Mouse (Mus musculus) MEL (cell line): ENCODE measurements around the gene Drosha. TPM values are rescaled to one million over a fixed set of nuclear protein-coding genes. Genes with fewer than 3 reads are reported as not detected.
A peak's percentile ranks its signal among the peaks of the same experiment; 100 is the strongest.

Experiments
- DNase-seq: peaks from one replicate; pipeline ENCODE4 v3.0.0; 2011; ENCODE audit warnings: low read depth, low spot score
- H3K27ac ChIP-seq: 2 replicates; pipeline ENCODE4 v1.5.1; 2012; ENCODE audit warnings: low read depth, mild to moderate bottlenecking, control low read depth, low read length, moderate library complexity; ENCODE audit not compliant: control insufficient read depth
- H3K27me3 ChIP-seq, 2 experiments: fragments of 150-350 bp in 1 of 2; sonication (generic) in 1 of 2; 2 replicates each; pipeline ENCODE4 v1.6.1; 2012; ENCODE audit warnings: low read length in 2 of 2, mild to moderate bottlenecking in 2 of 2, improper control_type of control experiment in 1 of 2, moderate library complexity in 1 of 2; ENCODE audit not compliant: insufficient read depth in 2 of 2, control insufficient read depth in 1 of 2
- H3K36me3 ChIP-seq, 2 experiments: 2 replicates each; pipeline ENCODE4 v1.6.1; 2012 to 2014; ENCODE audit warnings: low read length in 2 of 2, improper control_type of control experiment in 1 of 2, inconsistent platforms in 1 of 2, mild to moderate bottlenecking in 1 of 2; ENCODE audit not compliant: insufficient read depth in 2 of 2, control insufficient read depth in 1 of 2
- H3K4me1 ChIP-seq, 2 experiments: fragments of 150-350 bp in 1 of 2; sonication (generic) in 1 of 2; 2 replicates each; pipeline ENCODE4 v1.6.1; 2012; ENCODE audit warnings: low read length in 2 of 2, improper control_type of control experiment in 1 of 2, mild to moderate bottlenecking in 1 of 2; ENCODE audit not compliant: insufficient read depth in 2 of 2, control insufficient read depth in 1 of 2
- H3K4me3 ChIP-seq, 2 experiments: fragments of 150-350 bp in 1 of 2; sonication (generic) in 1 of 2; 2 replicates each; pipeline ENCODE4 v1.5.1; 2012; ENCODE audit warnings: low read depth in 2 of 2, low read length in 2 of 2, mild to moderate bottlenecking in 2 of 2, moderate library complexity in 2 of 2, control low read depth in 1 of 2, improper control_type of control experiment in 1 of 2; ENCODE audit not compliant: control insufficient read depth in 1 of 2, insufficient read depth in 1 of 2
- H3K79me2 ChIP-seq: 2 replicates; pipeline ENCODE4 v1.6.1; 2012; ENCODE audit warnings: mild to moderate bottlenecking, low read length, moderate library complexity; ENCODE audit not compliant: control insufficient read depth, poor library complexity, insufficient read depth
- H3K9ac ChIP-seq: 2 replicates; pipeline ENCODE4 v1.6.1; 2012; ENCODE audit warnings: low read depth, mild to moderate bottlenecking, control low read depth, low read length, moderate library complexity; ENCODE audit not compliant: control insufficient read depth, poor library complexity, severe bottlenecking
- H3K9me3 ChIP-seq: fragments of 150-350 bp; sonication (generic); replicated peaks from 2 replicates; pipeline ENCODE4 v1.6.1; 2012; ENCODE audit warnings: mild to moderate bottlenecking, low read length, improper control_type of control experiment, moderate library complexity; ENCODE audit not compliant: insufficient read depth
- E2F4 ChIP-seq: IDR thresholded peaks from 2 replicates; pipeline ENCODE4 v1.6.1; 2011; ENCODE audit warnings: low read depth, low read length, improper control_type of control experiment, borderline replicate concordance
- EP300 ChIP-seq, 2 experiments: IDR thresholded peaks; 2 replicates each; pipeline ENCODE4 v1.6.1; 2011; ENCODE audit warnings: improper control_type of control experiment in 2 of 2, low read length in 2 of 2, low read depth in 1 of 2, mild to moderate bottlenecking in 1 of 2
- ETS1 ChIP-seq: IDR thresholded peaks from 2 replicates; pipeline ENCODE4 v1.6.1; 2012; ENCODE audit warnings: low read depth, mild to moderate bottlenecking, inconsistent platforms, low read length, improper control_type of control experiment, moderate library complexity
- JUND ChIP-seq: IDR thresholded peaks from 2 replicates; pipeline ENCODE4 v1.6.1; 2011; ENCODE audit warnings: low read depth, mild to moderate bottlenecking, improper control_type of control experiment, low read length
- KAT2A ChIP-seq: conservative IDR thresholded peaks from 2 replicates; pipeline ENCODE4 v1.6.1; 2012; ENCODE audit warnings: low read depth, low read length, improper control_type of control experiment, inconsistent platforms
- MAFK ChIP-seq: IDR thresholded peaks from 2 replicates; pipeline ENCODE4 v1.6.1; 2011; ENCODE audit warnings: low read depth, mild to moderate bottlenecking, low read length, improper control_type of control experiment, borderline replicate concordance
- MAX ChIP-seq: IDR thresholded peaks from 2 replicates; pipeline ENCODE4 v1.6.1; 2011; ENCODE audit warnings: low read length, improper control_type of control experiment
- MAZ ChIP-seq: IDR thresholded peaks from 2 replicates; pipeline ENCODE4 v1.6.1; 2012; ENCODE audit warnings: low read depth, mild to moderate bottlenecking, inconsistent platforms, low read length, improper control_type of control experiment
- MEF2A ChIP-seq: IDR thresholded peaks from 2 replicates; pipeline ENCODE4 v1.6.1; 2014; ENCODE audit warnings: low read depth, mild to moderate bottlenecking, inconsistent platforms, low read length, improper control_type of control experiment; ENCODE audit not compliant: poor library complexity, insufficient replicate concordance, severe bottlenecking; ENCODE audit errors: extremely low read depth
- MYC ChIP-seq: IDR thresholded peaks from 2 replicates; pipeline ENCODE4 v1.6.1; 2011; ENCODE audit warnings: low read depth, mild to moderate bottlenecking, low read length, improper control_type of control experiment, moderate library complexity
- NELFE ChIP-seq: IDR thresholded peaks from 2 replicates; pipeline ENCODE4 v1.6.1; 2011; ENCODE audit warnings: low read depth, low read length, improper control_type of control experiment
- POLR2AphosphoS5 ChIP-seq: IDR thresholded peaks from 2 replicates; pipeline ENCODE4 v1.6.1; 2012; ENCODE audit warnings: low read depth, borderline replicate concordance, mild to moderate bottlenecking, inconsistent platforms, low read length, moderate library complexity, mixed read lengths
- RCOR1 ChIP-seq: IDR thresholded peaks from 2 replicates; pipeline ENCODE4 v1.6.1; 2012; ENCODE audit warnings: low read depth, mild to moderate bottlenecking, inconsistent platforms, low read length, improper control_type of control experiment
- SIN3A ChIP-seq: IDR thresholded peaks from 2 replicates; pipeline ENCODE4 v1.6.1; 2012; ENCODE audit warnings: low read length, improper control_type of control experiment, inconsistent platforms
- SMC3 ChIP-seq: IDR thresholded peaks from 2 replicates; pipeline ENCODE4 v1.6.1; 2011; ENCODE audit warnings: low read depth, low read length, improper control_type of control experiment
- TAL1 ChIP-seq: IDR thresholded peaks from 2 replicates; pipeline ENCODE4 v1.6.1; 2012; ENCODE audit warnings: mild to moderate bottlenecking, inconsistent platforms, low read length, moderate library complexity, mixed read lengths
- TCF12 ChIP-seq: IDR thresholded peaks from 2 replicates; pipeline ENCODE4 v1.6.1; 2014; ENCODE audit warnings: low read depth, mild to moderate bottlenecking, inconsistent platforms, low read length, improper control_type of control experiment, moderate library complexity
- UBTF ChIP-seq: IDR thresholded peaks from 2 replicates; pipeline ENCODE4 v1.6.1; 2012; ENCODE audit warnings: low read depth, mild to moderate bottlenecking, inconsistent platforms, low read length, improper control_type of control experiment, moderate library complexity, borderline replicate concordance; ENCODE audit not compliant: insufficient read depth
- ZC3H11A ChIP-seq: IDR thresholded peaks from 2 replicates; pipeline ENCODE4 v1.6.1; 2012; ENCODE audit warnings: low read depth, mild to moderate bottlenecking, inconsistent platforms, low read length, improper control_type of control experiment
- ZKSCAN1 ChIP-seq: IDR thresholded peaks from 2 replicates; pipeline ENCODE4 v1.6.1; 2012; ENCODE audit warnings: low read depth, mild to moderate bottlenecking, inconsistent platforms, low read length, improper control_type of control experiment, moderate library complexity
- polyA plus RNA-seq, 2 experiments: library from polyadenylated mRNA; stranded (reverse) in 1 of 2; unstranded in 1 of 2; fragments of >175 nt in 1 of 2; fragments of >200 nt in 1 of 2; gene quantifications; 2 replicates each; pipeline versions ENCODE4 v1.2.1 to v1.2.4; 2012; ENCODE audit warnings: low replicate concordance in 2 of 2, low read depth in 1 of 2; ENCODE audit not compliant: insufficient read length in 2 of 2, insufficient read depth in 1 of 2, missing spikeins in 1 of 2
- total RNA-seq: library from RNA; depleted of rRNA; stranded (reverse); fragments of 300-350 nt; gene quantifications from 2 replicates; pipeline ENCODE4 v1.2.3, GENCODE M21; 2012

Drosha gene
- total and polyA plus RNA-seq, 3 experiments: 43.3 to 482 (median 96.9) TPM

DNA sequence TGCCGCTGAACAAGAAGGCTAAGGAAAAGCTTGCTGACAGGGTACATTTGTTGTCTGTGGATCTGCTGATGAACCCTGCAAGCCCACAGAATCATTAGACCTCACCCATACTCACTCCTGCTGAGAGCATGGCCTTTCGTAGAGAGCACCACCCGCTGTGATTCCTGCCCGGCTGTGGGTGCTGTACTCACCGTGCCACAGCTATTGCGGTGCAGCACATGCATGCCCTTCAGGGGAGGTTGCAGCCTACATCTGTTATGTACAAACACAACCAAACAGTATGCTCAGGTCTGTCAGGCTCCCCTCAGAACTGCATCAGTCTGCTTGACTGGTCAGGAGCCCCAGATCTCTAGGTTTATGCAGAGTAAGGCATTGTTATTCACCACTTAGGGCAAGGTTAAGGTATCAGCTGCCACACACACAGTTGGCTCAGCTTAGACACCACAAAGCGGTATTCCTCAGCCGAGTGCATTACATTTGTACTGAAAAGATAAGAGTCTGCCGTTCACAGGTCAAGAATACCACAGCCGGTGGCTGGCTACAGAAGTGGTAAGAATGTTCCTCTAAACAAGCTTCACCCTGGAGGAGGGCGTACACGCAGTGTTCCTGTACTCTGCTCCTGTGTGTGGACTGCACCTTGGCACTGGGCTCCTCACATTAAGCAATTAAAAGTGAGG lies 33.4 kb downstream of the Drosha start (continued):
- TF ChIP-seq UBTF (no peak), MAX (peak; percentile 40; the same call in 1 of the 2 replicates), MAFK (0 out of 2 replicates have a peak, but pooled peaks have one; percentile 49)

DNA sequence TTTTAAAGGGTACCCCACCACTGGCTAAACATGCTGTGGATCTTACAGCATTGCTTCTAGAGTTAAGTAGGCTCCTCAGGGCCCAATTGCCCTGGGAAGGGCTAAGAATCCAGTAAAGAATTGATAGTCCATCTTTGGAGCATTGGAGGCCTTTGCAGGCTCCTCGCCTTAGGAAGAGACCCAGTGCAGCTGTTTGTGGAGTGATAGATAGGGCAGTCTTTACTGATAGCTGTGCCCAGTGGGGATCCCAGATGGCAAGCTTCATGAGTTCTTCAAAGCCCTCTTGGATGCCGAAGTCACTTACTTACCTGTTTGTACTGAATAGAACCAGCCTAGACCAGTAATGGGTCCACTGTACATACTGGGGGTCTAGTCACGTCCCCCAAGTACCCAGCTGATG lies 34.0 kb downstream of the Drosha start:
- H3K9me3 ChIP-seq: no peaks in the 10 kb centered on the region
- H3K79me2 ChIP-seq: no peaks in the 10 kb centered on the region
- H3K27me3 ChIP-seq: no peaks in the 10 kb centered on the region
- TF ChIP-seq E2F4: no peak
- TF ChIP-seq MYC: no peak
- TF ChIP-seq EP300 (IDR thresholded peaks at IDR 0.05; ENCODE audit: low read depth in 1 of 2, low read length in 2 of 2): no peak
- TF ChIP-seq TAL1: no peak
- TF ChIP-seq TCF12: no peak
- TF ChIP-seq MAFK: no peak
- TF ChIP-seq ZC3H11A: no peak
- no peak for TF ChIP-seq JUND
- TF ChIP-seq ZKSCAN1: no peak
- no peak for TF ChIP-seq SMC3
- no peak for TF ChIP-seq POLR2AphosphoS5
- no peak for TF ChIP-seq NELFE
- TF ChIP-seq RCOR1: no peak
- TF ChIP-seq KAT2A: no peak
- no peak for TF ChIP-seq MAZ
- TF ChIP-seq, all 39 proteins: peak for 0
- DNase-seq: no peak
- Histone ChIP-seq H3K4me1 (peaks cover 10 to 15% of the 10 kb centered on the region in 2 experiments), H3K27ac (0 out of 2 replicates have a peak overlapping the region, but pooled peaks have one; percentile 1), H3K36me3 (peaks cover 16 to 25% of the 10 kb centered on the region in 2 experiments), H3K4me3 (no peak overlapping the region), H3K9ac (no peak overlapping the region)

DNA sequence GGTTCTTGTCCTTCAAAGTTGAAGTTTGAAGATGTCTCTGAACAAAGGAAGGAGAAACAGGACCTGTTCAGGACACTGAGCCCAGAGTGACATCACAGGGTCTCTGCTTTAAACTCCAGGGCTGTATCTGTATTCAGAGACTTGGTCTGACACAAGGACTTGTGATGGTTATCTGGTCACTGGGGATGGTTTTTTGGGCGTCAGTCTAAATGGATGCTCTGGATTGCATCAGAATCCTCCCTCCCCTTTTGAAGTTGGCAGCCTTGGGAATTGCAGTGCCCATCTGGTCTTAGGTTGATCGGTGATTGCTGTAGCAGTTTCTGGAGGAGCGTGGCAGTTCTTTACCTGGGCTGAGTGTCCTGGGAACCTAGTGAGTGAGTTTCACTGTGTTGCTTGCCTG lies 37.4 kb downstream of the Drosha start:
- Histone ChIP-seq H3K4me1 (peaks cover 8 to 16% of the 10 kb centered on the region in 2 experiments), H3K36me3 (peaks cover 16 to 25% of the 10 kb centered on the region in 2 experiments), H3K4me3 (no peak overlapping the region), H3K27me3 (no peaks in the 10 kb centered on the region), H3K27ac (no peak overlapping the region), H3K79me2 (no peaks in the 10 kb centered on the region), H3K9ac (no peak overlapping the region), H3K9me3 (no peaks in the 10 kb centered on the region)
- DNase-seq: no peak
- no peak for TF ChIP-seq RCOR1
- no peak for TF ChIP-seq ETS1
- no peak for TF ChIP-seq SIN3A
- TF ChIP-seq POLR2AphosphoS5: no peak
- no peak for TF ChIP-seq MEF2A
- TF ChIP-seq, all 39 proteins: peak for 0
